Mouse (Mus musculus) liver, postnatal 0 days (tissue): ENCODE data around the gene Cd72.

Experiments
- CTCF ChIP-seq: sonication (generic); IDR thresholded peaks from 2 replicates; pipeline ENCODE4 v1.5.1; 2016; ENCODE audit warnings: antibody characterized with exemption, low read depth
- EP300 ChIP-seq: IDR thresholded peaks from 2 replicates; pipeline ENCODE4 v1.6.1; 2016; ENCODE audit warnings: antibody characterized with exemption, low read depth, mild to moderate bottlenecking

GRCm38 (mm10) chr4:43414761-43415160 lies 39.7 kb downstream of the Cd72 start:
- TF ChIP-seq EP300 (no peak), CTCF (no peak)
